12 mouse cellular contexts compared by ENCODE assay signal in genomic region chr14:23266554-23267309, GRCm38 (mm10).
DNase-seq lines count a peak whose midpoint lies in the region; ATAC-seq and TF ChIP-seq lines count a peak whose summit lies in the region.
"Had no signal": no experiment of that assay in that cellular context is flagged by ENCODE, and none has a peak within 500 bp of the region (broad histone marks: within the 10 kb centered on the region; RNA-seq: fewer than 3 reads in every experiment).

No protein-coding gene starts in this region.

- no peak overlapping the region for H3K4me2 ChIP-seq in intestine, postnatal 0 days (replicated peaks; ENCODE audit: low read depth)
- no peak overlapping the region for H3K4me2 ChIP-seq in intestine, embryonic 15.5 days (replicated peaks)
- H3K4me2 ChIP-seq in midbrain, postnatal 0 days (ENCODE audit: low read depth, low read length, poor library complexity, severe bottlenecking): no peak overlapping the region
- no peak overlapping the region for H3K4me2 ChIP-seq in midbrain, embryonic 11.5 days
- no peak overlapping the region for H3K4me2 ChIP-seq in liver, postnatal 0 days (ENCODE audit: low read depth, low read length)
- H3K4me2 ChIP-seq: embryonic facial prominence, embryonic 15.5 days; heart, embryonic 11.5 days; hindbrain, embryonic 15.5 days had no signal

- H3K9me3 ChIP-seq in intestine, postnatal 0 days (ENCODE audit: control insufficient read depth): no peaks in the 10 kb centered on the region
- H3K9me3 ChIP-seq in intestine, embryonic 15.5 days: no peaks in the 10 kb centered on the region
- H3K9me3 ChIP-seq in midbrain, postnatal 0 days (ENCODE audit: low read length): no peaks in the 10 kb centered on the region
- H3K9me3 ChIP-seq in midbrain, embryonic 11.5 days (ENCODE audit: control insufficient read depth, low read length): no peaks in the 10 kb centered on the region
- no peaks in the 10 kb centered on the region for H3K9me3 ChIP-seq in MEL (replicated peaks; ENCODE audit: insufficient read depth, low read length)
- H3K9me3 ChIP-seq in liver, postnatal 0 days (ENCODE audit: low read length): no peaks in the 10 kb centered on the region
- H3K9me3 ChIP-seq: embryonic facial prominence, embryonic 15.5 days; hindbrain, embryonic 15.5 days; megakaryocyte, embryonic 14.5 days had no signal

- WGBS in intestine, postnatal 0 days: 50% methylated on average over 4 of the region's 4 CpGs
- WGBS in intestine, embryonic 15.5 days: 46% methylated on average over 4 of the region's 4 CpGs
- WGBS in midbrain, postnatal 0 days: 47% methylated on average over 4 of the region's 4 CpGs
- 48% methylated on average over 4 of the region's 4 CpGs for WGBS in midbrain, embryonic 11.5 days
- WGBS in liver, postnatal 0 days (ENCODE audit: insufficient replicate concordance): 41% methylated on average over 4 of the region's 4 CpGs

- peak; percentile 18; the same call in 1 of the 2 replicates for TF ChIP-seq RAD21 in MEL (IDR thresholded peaks at IDR 0.05; ENCODE audit: low read depth, low read length)

- no peak overlapping the region for H3K4me3 ChIP-seq in intestine, postnatal 0 days (ENCODE audit: low read depth, low read length)
- H3K4me3 ChIP-seq in intestine, embryonic 15.5 days (replicated peaks): no peak overlapping the region
- H3K4me3 ChIP-seq in midbrain, postnatal 0 days (ENCODE audit: low read depth, low read length): no peak overlapping the region
- no peak overlapping the region for H3K4me3 ChIP-seq in midbrain, embryonic 11.5 days (ENCODE audit: low read depth, low read length)
- no peak overlapping the region for H3K4me3 ChIP-seq in MEL (ENCODE audit: control insufficient read depth in 1 of 2, insufficient read depth in 1 of 2, low read depth in 2 of 2, low read length in 2 of 2)
- H3K4me3 ChIP-seq in liver, postnatal 0 days (ENCODE audit: low read depth, low read length): no peak overlapping the region
- H3K4me3 ChIP-seq: embryonic facial prominence, embryonic 15.5 days; hindbrain, embryonic 15.5 days; megakaryocyte, embryonic 14.5 days had no signal

- no peak for DNase-seq in midbrain, postnatal 0 days (ENCODE audit: low spot score)
- no peak for DNase-seq in midbrain, embryonic 11.5 days (ENCODE audit: low spot score, missing footprints)
- DNase-seq in MEL (ENCODE audit: low read depth, low spot score): peak; percentile 21
- no peak for DNase-seq in liver, postnatal 0 days
- DNase-seq in urinary bladder, postnatal 14 days (ENCODE audit: low spot score): no peak

- H3K27me3 ChIP-seq in intestine, postnatal 0 days (replicated peaks; ENCODE audit: control insufficient read depth, insufficient read depth, low read length): no peaks in the 10 kb centered on the region
- no peaks in the 10 kb centered on the region for H3K27me3 ChIP-seq in intestine, embryonic 15.5 days (replicated peaks)
- H3K27me3 ChIP-seq in midbrain, postnatal 0 days (ENCODE audit: insufficient read depth, low read length): no peaks in the 10 kb centered on the region
- H3K27me3 ChIP-seq in midbrain, embryonic 11.5 days (ENCODE audit: control insufficient read depth, insufficient read depth, low read length): no peaks in the 10 kb centered on the region
- H3K27me3 ChIP-seq in MEL (ENCODE audit: control insufficient read depth in 1 of 2, insufficient read depth in 2 of 2, low read length in 2 of 2): no peaks in the 10 kb centered on the region; a peak in 2 of 4 replicates
- H3K27me3 ChIP-seq in liver, postnatal 0 days (ENCODE audit: insufficient read depth, low read length): no peaks in the 10 kb centered on the region
- H3K27me3 ChIP-seq: embryonic facial prominence, embryonic 15.5 days; hindbrain, embryonic 15.5 days; megakaryocyte, embryonic 14.5 days had no signal

- no peak for TF ChIP-seq POLR2A in MEL (IDR thresholded peaks at IDR 0.05; ENCODE audit: control insufficient read depth in 1 of 2, insufficient read depth in 1 of 2, low read depth in 1 of 2, low read length in 2 of 2, poor library complexity in 1 of 2)

- ATAC-seq in intestine, postnatal 0 days: no peak
- ATAC-seq in intestine, embryonic 15.5 days: no peak
- ATAC-seq in midbrain, postnatal 0 days (ENCODE audit: low FRiP score): no peak
- no peak for ATAC-seq in midbrain, embryonic 11.5 days (ENCODE audit: low FRiP score)
- no peak for ATAC-seq in liver, postnatal 0 days
- ATAC-seq in megakaryocyte, adult 5-6 weeks (ENCODE audit: poor library complexity, severe bottlenecking): no peak

- peak; percentile 49 for TF ChIP-seq CTCF in intestine, postnatal 0 days (IDR thresholded peaks at IDR 0.05; ENCODE audit: low read depth)
- peak; percentile 18; the same call in 1 of the 2 replicates for TF ChIP-seq CTCF in midbrain, postnatal 0 days (IDR thresholded peaks at IDR 0.05)
- TF ChIP-seq CTCF in MEL (IDR thresholded peaks at IDR 0.05 in 2 of 3, conservative IDR thresholded peaks at IDR 0.05 in 1 of 3; ENCODE audit: control insufficient read depth in 1 of 3, insufficient read depth in 1 of 3, low read depth in 2 of 3, low read length in 3 of 3, poor library complexity in 1 of 3, severe bottlenecking in 1 of 3): peak; percentile 26 to 57 (median 53); a peak in 5 of 6 replicates
- peak; percentile 46 for TF ChIP-seq CTCF in liver, postnatal 0 days (IDR thresholded peaks at IDR 0.05; ENCODE audit: low read depth)

- no peaks in the 10 kb centered on the region for H3K4me1 ChIP-seq in intestine, postnatal 0 days (replicated peaks; ENCODE audit: control insufficient read depth, insufficient read depth, low read length)
- H3K4me1 ChIP-seq in intestine, embryonic 15.5 days (replicated peaks): no peaks in the 10 kb centered on the region; the same call in 1 of the 2 replicates
- H3K4me1 ChIP-seq in midbrain, postnatal 0 days (ENCODE audit: insufficient read depth, low read length): no peaks in the 10 kb centered on the region
- H3K4me1 ChIP-seq in midbrain, embryonic 11.5 days (ENCODE audit: control insufficient read depth, insufficient read depth, low read length): no peaks in the 10 kb centered on the region
- H3K4me1 ChIP-seq in MEL (ENCODE audit: control insufficient read depth in 1 of 2, insufficient read depth in 2 of 2, low read length in 2 of 2): no peaks in the 10 kb centered on the region
- no peaks in the 10 kb centered on the region for H3K4me1 ChIP-seq in liver, postnatal 0 days (ENCODE audit: insufficient read depth)
- H3K4me1 ChIP-seq: embryonic facial prominence, embryonic 15.5 days; hindbrain, embryonic 15.5 days; megakaryocyte, embryonic 14.5 days had no signal

- H3K79me2 ChIP-seq in MEL (ENCODE audit: control insufficient read depth, insufficient read depth, low read length, poor library complexity): no peaks in the 10 kb centered on the region

- H3K27ac ChIP-seq in intestine, postnatal 0 days (ENCODE audit: low read depth, low read length): no peak overlapping the region
- H3K27ac ChIP-seq in intestine, embryonic 15.5 days: no peak overlapping the region
- H3K27ac ChIP-seq in midbrain, postnatal 0 days (ENCODE audit: low read depth, low read length): no peak overlapping the region
- H3K27ac ChIP-seq in midbrain, embryonic 11.5 days (ENCODE audit: low read depth, low read length): no peak overlapping the region
- H3K27ac ChIP-seq in MEL (ENCODE audit: control insufficient read depth, low read depth, low read length): no peak overlapping the region
- H3K27ac ChIP-seq in liver, postnatal 0 days (ENCODE audit: low read depth): no peak overlapping the region
- H3K27ac ChIP-seq: embryonic facial prominence, embryonic 15.5 days; hindbrain, embryonic 15.5 days had no signal

- H3K36me3 ChIP-seq in intestine, postnatal 0 days (ENCODE audit: control insufficient read depth, insufficient read depth): no peaks in the 10 kb centered on the region
- H3K36me3 ChIP-seq in intestine, embryonic 15.5 days: no peaks in the 10 kb centered on the region
- no peaks in the 10 kb centered on the region for H3K36me3 ChIP-seq in midbrain, postnatal 0 days (ENCODE audit: insufficient read depth, low read length)
- no peaks in the 10 kb centered on the region for H3K36me3 ChIP-seq in midbrain, embryonic 11.5 days (ENCODE audit: control insufficient read depth, insufficient read depth, low read length)
- H3K36me3 ChIP-seq in MEL (ENCODE audit: control insufficient read depth in 1 of 2, insufficient read depth in 2 of 2, low read length in 2 of 2): no peaks in the 10 kb centered on the region
- no peaks in the 10 kb centered on the region for H3K36me3 ChIP-seq in liver, postnatal 0 days (replicated peaks; ENCODE audit: insufficient read depth, low read length)
- H3K36me3 ChIP-seq: embryonic facial prominence, embryonic 15.5 days; hindbrain, embryonic 15.5 days had no signal

- no peak overlapping the region for H3K9ac ChIP-seq in intestine, postnatal 0 days (ENCODE audit: low read depth, low read length)
- H3K9ac ChIP-seq in intestine, embryonic 15.5 days: no peak overlapping the region
- H3K9ac ChIP-seq in midbrain, postnatal 0 days (replicated peaks; ENCODE audit: low read length, poor library complexity, severe bottlenecking): no peak overlapping the region
- H3K9ac ChIP-seq in midbrain, embryonic 11.5 days (ENCODE audit: low read length): no peak overlapping the region
- H3K9ac ChIP-seq in MEL (ENCODE audit: control insufficient read depth, low read depth, low read length, poor library complexity, severe bottlenecking): no peak overlapping the region
- H3K9ac ChIP-seq in liver, postnatal 0 days (replicated peaks): no peak overlapping the region
- H3K9ac ChIP-seq: embryonic facial prominence, embryonic 15.5 days; hindbrain, embryonic 15.5 days had no signal

- TF ChIP-seq EP300 in MEL (IDR thresholded peaks at IDR 0.05; ENCODE audit: low read depth in 1 of 2, low read length in 2 of 2): no peak
- no peak for TF ChIP-seq EP300 in liver, postnatal 0 days (IDR thresholded peaks at IDR 0.05; ENCODE audit: low read depth)

TF ChIP-seq in MEL, 35 proteins besides CTCF, POLR2A, EP300 and RAD21:
- 0 out of 2 replicates have a peak, but pooled peaks have one; percentile 8 for TF ChIP-seq ZC3H11A (IDR thresholded peaks at IDR 0.05; ENCODE audit: low read depth, low read length)
- TF ChIP-seq SMC3 (IDR thresholded peaks at IDR 0.05; ENCODE audit: low read depth, low read length): peak; percentile 42
- TF ChIP-seq TCF12 (IDR thresholded peaks at IDR 0.05; ENCODE audit: low read depth, low read length): no peak
- TF ChIP-seq NELFE (IDR thresholded peaks at IDR 0.05; ENCODE audit: low read depth, low read length): no peak
TF ChIP-seq in MEL: peak in this region for 2.
